Mouse (Mus musculus) liver, embryonic 15.5 days (tissue): ENCODE measurements around the gene Nol10. TPM values are rescaled to one million over a fixed set of nuclear protein-coding genes. Genes with fewer than 3 reads are reported as not detected.
A peak's percentile ranks its signal among the peaks of the same experiment; 100 is the strongest.
"Not testable (repeated sequence)": the region's sequence is repeated elsewhere in the genome, so short reads cannot be mapped to it uniquely, and the experiment has no call there.

ENCODE experiments used
- ATAC-seq: fragments of 200-750 bp; cut with Nextera tagmentation; 2 replicates; pipeline ENCODE4 v1.8.0; 2017; ENCODE audit warnings: moderate number of reproducible peaks, mild to moderate bottlenecking, moderate library complexity; ENCODE audit not compliant: insufficient read depth
- H3K27ac ChIP-seq: fragments of 300-500 bp; sonication (generic); replicated peaks from 2 replicates; pipeline ENCODE4 v1.5.1; 2015; ENCODE audit warnings: mild to moderate bottlenecking, inconsistent platforms
- H3K27me3 ChIP-seq: fragments of 300-500 bp; sonication (generic); 2 replicates; pipeline ENCODE4 v1.6.1; 2015; ENCODE audit warnings: mild to moderate bottlenecking, inconsistent platforms
- H3K36me3 ChIP-seq: fragments of 300-500 bp; sonication (generic); replicated peaks from 2 replicates; pipeline ENCODE4 v1.6.1; 2015; ENCODE audit warnings: moderate library complexity, mild to moderate bottlenecking, inconsistent platforms
- H3K4me1 ChIP-seq: fragments of 300-500 bp; sonication (generic); replicated peaks from 2 replicates; pipeline ENCODE4 v1.6.1; 2015; ENCODE audit warnings: inconsistent platforms
- H3K4me2 ChIP-seq: fragments of 300-500 bp; sonication (generic); 2 replicates; pipeline ENCODE4 v1.6.1; 2015; ENCODE audit warnings: moderate library complexity, mild to moderate bottlenecking, inconsistent platforms
- H3K4me3 ChIP-seq: fragments of 300-500 bp; sonication (generic); replicated peaks from 2 replicates; pipeline ENCODE4 v1.5.1; 2015; ENCODE audit warnings: mild to moderate bottlenecking, inconsistent platforms
- H3K9ac ChIP-seq: fragments of 300-500 bp; sonication (generic); 2 replicates; pipeline ENCODE4 v1.6.1; 2015; ENCODE audit warnings: moderate library complexity, mild to moderate bottlenecking, inconsistent platforms
- H3K9me3 ChIP-seq: fragments of 300-500 bp; sonication (generic); replicated peaks from 2 replicates; pipeline ENCODE4 v1.6.1; 2016; ENCODE audit warnings: inconsistent platforms
- WGBS: fragments of 180-500 bp; shearing (Covaris S2); methylation state at CpG from one replicate; pipeline ENCODE4 v1.1.7; 2015; ENCODE audit warnings: mixed read lengths; ENCODE audit not compliant: insufficient replicate concordance; 5-methylcytosine and 5-hydroxymethylcytosine counted together
- polyA plus RNA-seq: library from polyadenylated mRNA; unstranded; fragments of >200 nt; fragmentation: Nextera tagmentation; extraction: Ambion mirVana; gene quantifications from 2 replicates; pipeline ENCODE4 v1.2.1, GENCODE M21; 2015

Nol10 gene
- polyA plus RNA-seq, 1 experiment from 2014 or later: 9.9 TPM

DNA sequence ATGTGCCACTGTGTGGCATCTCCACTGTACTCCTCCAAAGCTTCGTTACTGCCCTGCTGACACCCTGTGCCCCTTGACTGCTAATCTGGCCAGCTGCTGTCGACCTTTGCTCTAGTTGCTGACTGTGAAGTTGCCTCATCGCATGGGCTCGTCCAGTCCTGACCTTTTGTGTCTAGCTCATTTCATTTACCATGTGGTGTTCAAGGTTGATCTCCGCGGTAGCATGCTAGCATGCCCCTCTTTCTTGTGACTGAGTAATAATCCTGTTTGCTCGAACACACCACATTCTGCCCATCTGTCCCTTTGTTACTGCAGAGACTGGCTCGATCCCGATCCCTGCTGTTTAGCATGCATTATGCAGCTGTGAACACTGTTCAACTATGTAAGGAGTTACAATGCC, 93.2 kb downstream of the Nol10 start:
- Histone ChIP-seq H3K4me2 (no peak overlapping the region), H3K4me3 (no peak overlapping the region), H3K27me3 (no peaks in the 10 kb centered on the region), H3K36me3 (no peaks in the 10 kb centered on the region), H3K9ac (no peak overlapping the region), H3K9me3 (no peaks in the 10 kb centered on the region), H3K4me1 (peaks cover 2% of the 10 kb centered on the region; the same call in 1 of the 2 replicates), H3K27ac (no peak overlapping the region)
- ATAC-seq: peak; percentile 68
- WGBS: 64% methylated on average over 9 of the region's 9 CpGs

- no peak overlapping the region for H3K9ac ChIP-seq
- no peaks in the 10 kb centered on the region for H3K36me3 ChIP-seq
- no peak overlapping the region for H3K4me2 ChIP-seq
- no peak for ATAC-seq
- no peaks in the 10 kb centered on the region for H3K9me3 ChIP-seq
- H3K27me3 ChIP-seq: no peaks in the 10 kb centered on the region
- H3K4me3 ChIP-seq: no peak overlapping the region
- peaks cover 3% of the 10 kb centered on the region; the same call in 1 of the 2 replicates for H3K4me1 ChIP-seq
- 54% methylated on average over 11 of the region's 11 CpGs for WGBS
- H3K27ac ChIP-seq: no peak overlapping the region
Observed at GRCm38 (mm10) chr12:17444406-17444805, 96.1 kb downstream of the Nol10 start.

DNA sequence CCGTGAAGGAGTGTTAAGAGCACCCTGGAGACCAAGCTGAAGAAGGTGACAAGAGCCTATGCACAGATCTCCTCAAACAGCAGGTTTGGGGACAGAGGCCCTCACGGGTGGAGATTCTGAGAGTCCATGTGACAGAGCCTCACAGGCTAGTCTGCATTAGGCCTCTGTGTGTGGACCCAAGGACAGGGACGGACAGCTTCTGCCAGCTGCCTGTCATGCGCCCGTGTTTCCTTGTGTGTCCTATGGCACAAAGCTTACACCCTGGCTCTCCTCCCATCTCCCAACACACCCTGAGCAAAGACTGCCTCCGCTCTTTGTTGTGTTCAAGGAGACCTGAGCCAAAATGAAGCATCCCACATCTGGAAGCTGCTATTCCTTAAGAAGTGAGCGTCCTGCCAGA, 97.0 kb downstream of the Nol10 start:
- Histone ChIP-seq H3K36me3 (no peaks in the 10 kb centered on the region), H3K4me3 (no peak overlapping the region), H3K9ac (no peak overlapping the region), H3K4me2 (no peak overlapping the region), H3K9me3 (no peaks in the 10 kb centered on the region), H3K27ac (no peak overlapping the region), H3K4me1 (peaks cover 10% of the 10 kb centered on the region; the same call in 1 of the 2 replicates), H3K27me3 (no peaks in the 10 kb centered on the region)
- ATAC-seq: no peak
- WGBS: 74% methylated on average over 7 of the region's 7 CpGs

- no peak overlapping the region for H3K4me2 ChIP-seq
- ATAC-seq: no peak
- peaks cover 7% of the 10 kb centered on the region; the same call in 1 of the 2 replicates for H3K4me1 ChIP-seq
- H3K9ac ChIP-seq: no peak overlapping the region
- no peaks in the 10 kb centered on the region for H3K9me3 ChIP-seq
- no peaks in the 10 kb centered on the region for H3K36me3 ChIP-seq
- H3K27me3 ChIP-seq: no peaks in the 10 kb centered on the region
- no peak overlapping the region for H3K27ac ChIP-seq
- WGBS: 52% methylated on average over 3 of the region's 3 CpGs
- no peak overlapping the region for H3K4me3 ChIP-seq
Observed at GRCm38 (mm10) chr12:17448781-17449180, 100.5 kb downstream of the Nol10 start.

GRCm38 (mm10) chr12:17449661-17450091, 101.4 kb downstream of the Nol10 start:
- Histone ChIP-seq H3K4me2 (no peak overlapping the region), H3K27me3 (no peaks in the 10 kb centered on the region), H3K36me3 (no peaks in the 10 kb centered on the region), H3K4me1 (peaks cover 7% of the 10 kb centered on the region; the same call in 1 of the 2 replicates), H3K4me3 (no peak overlapping the region), H3K27ac (0 out of 2 replicates have a peak overlapping the region, but pooled peaks have one; percentile 8), H3K9ac (no peak overlapping the region), H3K9me3 (no peaks in the 10 kb centered on the region)
- ATAC-seq: peak; percentile 28; the same call in 1 of the 2 replicates
- 62% methylated on average over 4 of the region's 4 CpGs for WGBS

DNA sequence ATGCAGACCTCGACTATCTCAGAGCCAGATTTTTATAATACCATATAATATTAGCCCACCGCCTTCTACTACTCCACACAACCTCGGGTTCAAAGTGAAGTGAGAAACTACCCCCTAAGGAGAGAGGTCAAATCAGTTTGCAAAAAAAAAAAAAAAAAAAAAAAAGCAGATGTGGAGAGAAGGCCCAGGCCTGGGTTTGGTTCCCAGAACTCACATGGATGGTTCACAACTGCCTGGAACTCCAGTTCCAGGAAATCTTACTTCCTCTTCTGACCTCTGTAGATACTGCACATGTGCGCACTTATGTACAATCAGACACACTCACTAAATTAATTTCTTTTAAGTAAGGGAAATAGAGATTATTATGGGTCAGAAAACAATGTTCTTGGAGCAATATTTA, 102.2 kb downstream of the Nol10 start:
- Histone ChIP-seq H3K27me3 (no peaks in the 10 kb centered on the region), H3K4me1 (peaks cover 7% of the 10 kb centered on the region), H3K9ac (no peak overlapping the region), H3K36me3 (no peaks in the 10 kb centered on the region), H3K4me2 (no peak overlapping the region), H3K27ac (no peak overlapping the region), H3K9me3 (no peaks in the 10 kb centered on the region), H3K4me3 (no peak overlapping the region)
- ATAC-seq: no peak
- 44% methylated on average over 4 of the region's 4 CpGs for WGBS

- Histone ChIP-seq H3K9ac (no peak overlapping the region), H3K4me3 (no peak overlapping the region), H3K9me3 (no peaks in the 10 kb centered on the region), H3K36me3 (no peaks in the 10 kb centered on the region), H3K27ac (no peak overlapping the region), H3K4me1 (peaks cover 7% of the 10 kb centered on the region), H3K4me2 (no peak overlapping the region), H3K27me3 (no peaks in the 10 kb centered on the region)
- ATAC-seq: no peak
- WGBS: 56% methylated on average over 4 of the region's 4 CpGs
Observed at GRCm38 (mm10) chr12:17450908-17451307, 102.7 kb downstream of the Nol10 start.

DNA sequence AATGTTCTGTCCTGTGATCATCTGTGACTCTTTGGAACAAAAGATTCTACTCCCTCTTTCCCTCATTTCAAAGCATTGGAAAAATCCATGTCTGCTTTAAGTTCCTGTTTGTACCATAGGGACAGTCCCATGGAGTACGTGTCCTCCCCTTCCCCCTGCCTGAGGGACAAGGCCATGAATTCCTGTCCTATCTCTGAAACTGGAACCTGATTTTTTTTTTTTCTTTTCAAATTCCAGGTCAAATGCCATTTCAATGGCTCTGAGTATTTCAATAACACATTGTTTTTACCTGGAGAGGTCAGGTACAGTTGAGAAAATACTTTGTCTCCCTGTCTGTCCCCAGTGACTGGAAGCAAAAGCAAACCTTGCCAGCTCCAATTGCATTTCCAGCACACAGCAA, 104.0 kb downstream of the Nol10 start:
- no peak overlapping the region for H3K27ac ChIP-seq
- H3K4me1 ChIP-seq: peaks cover 7% of the 10 kb centered on the region
- no peak for ATAC-seq
- H3K36me3 ChIP-seq: no peaks in the 10 kb centered on the region
- no peaks in the 10 kb centered on the region for H3K9me3 ChIP-seq
- H3K9ac ChIP-seq: no peak overlapping the region
- no peak overlapping the region for H3K4me2 ChIP-seq
- no peak overlapping the region for H3K4me3 ChIP-seq
- H3K27me3 ChIP-seq: no peaks in the 10 kb centered on the region
- 64% methylated on average over 1 of the region's 1 CpGs for WGBS

GRCm38 (mm10) chr12:17453918-17454317, 105.7 kb downstream of the Nol10 start:
- H3K27me3 ChIP-seq: no peaks in the 10 kb centered on the region
- H3K9me3 ChIP-seq: no peaks in the 10 kb centered on the region
- H3K27ac ChIP-seq: no peak overlapping the region
- H3K4me3 ChIP-seq: no peak overlapping the region
- H3K4me1 ChIP-seq: peaks cover 7% of the 10 kb centered on the region
- WGBS: 43% methylated on average over 5 of the region's 5 CpGs
- no peak overlapping the region for H3K4me2 ChIP-seq
- no peak for ATAC-seq
- no peaks in the 10 kb centered on the region for H3K36me3 ChIP-seq
- no peak overlapping the region for H3K9ac ChIP-seq

GRCm38 (mm10) chr12:17455096-17455495, 106.8 kb downstream of the Nol10 start:
- no peak for ATAC-seq
- Histone ChIP-seq H3K9ac (no peak overlapping the region), H3K27ac (no peak overlapping the region), H3K4me2 (no peak overlapping the region), H3K4me1 (peaks cover 1% of the 10 kb centered on the region), H3K9me3 (no peaks in the 10 kb centered on the region), H3K36me3 (no peaks in the 10 kb centered on the region), H3K4me3 (no peak overlapping the region), H3K27me3 (no peaks in the 10 kb centered on the region)
- 62% methylated on average over 5 of the region's 5 CpGs for WGBS

GRCm38 (mm10) chr12:17459223-17459622, 111.0 kb downstream of the Nol10 start:
- WGBS: 63% methylated on average over 4 of the region's 4 CpGs
- not testable (repeated sequence) for ATAC-seq, H3K36me3 ChIP-seq, H3K4me1 ChIP-seq, H3K9me3 ChIP-seq, H3K9ac ChIP-seq, H3K27me3 ChIP-seq, H3K4me3 ChIP-seq, H3K27ac ChIP-seq, H3K4me2 ChIP-seq

GRCm38 (mm10) chr12:17463706-17464105, 115.4 kb downstream of the Nol10 start:
- H3K9ac ChIP-seq: no peak overlapping the region
- H3K9me3 ChIP-seq: no peaks in the 10 kb centered on the region
- no peak overlapping the region for H3K4me2 ChIP-seq
- H3K27ac ChIP-seq: no peak overlapping the region
- no peaks in the 10 kb centered on the region for H3K27me3 ChIP-seq
- no peak overlapping the region for H3K4me3 ChIP-seq
- H3K36me3 ChIP-seq: no peaks in the 10 kb centered on the region
- 75% methylated on average over 4 of the region's 4 CpGs for WGBS
- ATAC-seq: no peak
- H3K4me1 ChIP-seq: no peaks in the 10 kb centered on the region; the same call in 1 of the 2 replicates
